Mouse (Mus musculus) forebrain, embryonic 15.5 days (tissue): ENCODE results near the gene Vrk2. TPM values are rescaled to one million over a fixed set of nuclear protein-coding genes. Genes with fewer than 3 reads are reported as not detected.

Experiments used
- ATAC-seq: fragments of 200-750 bp; cut with Nextera tagmentation; replicated peaks from 2 replicates; pipeline ENCODE4 v1.8.0; 2017; ENCODE audit warnings: mild to moderate bottlenecking, moderate TSS enrichment, moderate library complexity
- H3K27ac ChIP-seq: fragments of 300-500 bp; sonication (generic); replicated peaks from 2 replicates; pipeline ENCODE4 v1.5.1; 2015; ENCODE audit warnings: mild to moderate bottlenecking, inconsistent platforms
- H3K27me3 ChIP-seq: fragments of 300-500 bp; sonication (generic); 2 replicates; pipeline ENCODE4 v1.6.1; 2015; ENCODE audit warnings: inconsistent platforms
- H3K36me3 ChIP-seq: fragments of 300-500 bp; sonication (generic); 2 replicates; pipeline ENCODE4 v1.6.1; 2015; ENCODE audit warnings: mild to moderate bottlenecking, inconsistent platforms
- H3K4me1 ChIP-seq: fragments of 300-500 bp; sonication (generic); 2 replicates; pipeline ENCODE4 v1.6.1; 2015; ENCODE audit warnings: inconsistent platforms
- H3K4me2 ChIP-seq: fragments of 300-500 bp; sonication (generic); replicated peaks from 2 replicates; pipeline ENCODE4 v1.6.1; 2015; ENCODE audit warnings: mild to moderate bottlenecking, inconsistent platforms
- H3K4me3 ChIP-seq: fragments of 300-500 bp; sonication (generic); 2 replicates; pipeline ENCODE4 v1.5.1; 2015; ENCODE audit warnings: mild to moderate bottlenecking, inconsistent platforms
- H3K9ac ChIP-seq: fragments of 300-500 bp; sonication (generic); replicated peaks from 2 replicates; pipeline ENCODE4 v1.6.1; 2015; ENCODE audit warnings: mild to moderate bottlenecking, inconsistent platforms
- H3K9me3 ChIP-seq: fragments of 300-500 bp; sonication (generic); 2 replicates; pipeline ENCODE4 v1.6.1; 2016; ENCODE audit warnings: inconsistent platforms
- WGBS: fragments of 180-500 bp; shearing (Covaris S2); methylation state at CpG from one replicate; pipeline ENCODE4 v1.1.7; 2015; ENCODE audit warnings: mixed read lengths; 5-methylcytosine and 5-hydroxymethylcytosine counted together
- polyA plus RNA-seq: library from polyadenylated mRNA; unstranded; fragments of >200 nt; fragmentation: Nextera tagmentation; extraction: Ambion mirVana; gene quantifications from 2 replicates; pipeline ENCODE4 v1.2.1, GENCODE M21; 2015

Vrk2 gene
- polyA plus RNA-seq, 1 experiment from 2014 or later, result 8.0 TPM

GRCm38 (mm10) chr11:26597761-26598160 is 4.0 kb upstream of the Vrk2 start:
- Histone ChIP-seq H3K9me3 (no peaks in the 10 kb centered on the region), H3K4me3 (no peak overlapping the region), H3K36me3 (no peaks in the 10 kb centered on the region), H3K9ac (no peak overlapping the region), H3K27me3 (no peaks in the 10 kb centered on the region), H3K27ac (no peak overlapping the region), H3K4me2 (no peak overlapping the region), H3K4me1 (peaks cover 9% of the 10 kb centered on the region)
- WGBS, result 68% methylated on average over 6 of the region's 6 CpGs
- no peak for ATAC-seq

DNA sequence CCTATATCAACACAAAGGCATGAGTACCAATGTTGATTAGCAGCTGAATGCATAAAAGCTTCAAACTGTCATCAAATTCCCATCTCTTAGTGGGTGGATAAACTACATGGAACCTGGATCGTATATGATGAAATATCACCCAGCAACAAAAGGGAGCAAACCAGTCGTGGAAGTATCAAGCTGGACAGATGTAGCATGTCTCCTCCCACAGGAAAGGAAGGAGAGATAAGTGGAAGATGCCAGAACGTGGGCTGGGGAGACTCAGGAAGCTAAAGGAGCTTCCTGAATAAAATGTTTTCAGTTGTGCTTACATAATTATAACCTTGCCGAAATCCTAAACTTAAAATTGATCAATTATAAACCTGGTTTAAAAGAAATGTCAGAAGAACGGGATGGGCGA is 3.3 kb upstream of the Vrk2 start:
- Histone ChIP-seq H3K36me3 (no peaks in the 10 kb centered on the region), H3K9ac (no peak overlapping the region), H3K9me3 (no peaks in the 10 kb centered on the region), H3K27ac (no peak overlapping the region), H3K4me1 (peaks cover 15% of the 10 kb centered on the region), H3K27me3 (no peaks in the 10 kb centered on the region), H3K4me3 (no peak overlapping the region), H3K4me2 (no peak overlapping the region)
- 82% methylated on average over 6 of the region's 6 CpGs for WGBS
- no peak for ATAC-seq

GRCm38 (mm10) chr11:26596186-26596585 is 2.4 kb upstream of the Vrk2 start:
- no peak for ATAC-seq
- no peaks in the 10 kb centered on the region for H3K36me3 ChIP-seq
- H3K9me3 ChIP-seq, result no peaks in the 10 kb centered on the region
- H3K4me2 ChIP-seq, result no peak overlapping the region
- WGBS, result 81% methylated on average over 1 of the region's 1 CpGs
- peaks cover 15% of the 10 kb centered on the region for H3K4me1 ChIP-seq
- H3K9ac ChIP-seq, result no peak overlapping the region
- peak overlapping the region; percentile 9 for H3K27ac ChIP-seq
- no peak overlapping the region for H3K4me3 ChIP-seq
- no peaks in the 10 kb centered on the region for H3K27me3 ChIP-seq

DNA sequence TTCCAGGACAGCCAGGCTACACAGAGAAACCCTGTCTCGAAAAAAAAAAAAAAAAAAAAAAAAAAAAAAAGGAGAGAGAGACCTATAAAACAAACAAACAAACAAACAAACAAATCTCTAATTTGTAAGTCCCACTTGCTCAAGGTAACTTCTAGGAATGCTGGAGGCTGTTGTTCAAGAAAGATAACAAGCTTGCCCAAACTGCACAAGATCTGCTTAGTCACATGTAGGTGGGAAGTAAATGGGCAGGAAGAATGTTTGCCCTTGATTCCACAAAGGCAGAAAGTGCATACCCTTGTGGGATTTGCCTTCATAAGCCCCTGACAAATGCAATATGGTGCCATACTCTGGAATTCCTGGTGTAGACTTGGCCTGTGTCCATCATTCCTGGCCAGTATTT is 688 bp upstream of the Vrk2 start:
- Histone ChIP-seq H3K4me1 (peaks cover 15% of the 10 kb centered on the region), H3K4me3 (no peak overlapping the region), H3K27me3 (no peaks in the 10 kb centered on the region), H3K9ac (no peak overlapping the region), H3K36me3 (no peaks in the 10 kb centered on the region), H3K9me3 (no peaks in the 10 kb centered on the region), H3K27ac (no peak overlapping the region), H3K4me2 (no peak overlapping the region)
- WGBS, result 86% methylated on average over 1 of the region's 1 CpGs
- no peak for ATAC-seq

GRCm38 (mm10) chr11:26592395-26593053 is 1.3 kb downstream of the Vrk2 start:
- Histone ChIP-seq H3K4me2 (peak overlapping the region; percentile 68), H3K36me3 (no peaks in the 10 kb centered on the region), H3K9ac (peak overlapping the region; percentile 57; the same call in 1 of the 2 replicates), H3K4me3 (peak overlapping the region; percentile 54), H3K27ac (peak overlapping the region; percentile 27), H3K27me3 (no peaks in the 10 kb centered on the region), H3K9me3 (no peaks in the 10 kb centered on the region), H3K4me1 (peaks cover 15% of the 10 kb centered on the region)
- WGBS, result 24% methylated on average over 6 of the region's 6 CpGs
- ATAC-seq, result no peak

DNA sequence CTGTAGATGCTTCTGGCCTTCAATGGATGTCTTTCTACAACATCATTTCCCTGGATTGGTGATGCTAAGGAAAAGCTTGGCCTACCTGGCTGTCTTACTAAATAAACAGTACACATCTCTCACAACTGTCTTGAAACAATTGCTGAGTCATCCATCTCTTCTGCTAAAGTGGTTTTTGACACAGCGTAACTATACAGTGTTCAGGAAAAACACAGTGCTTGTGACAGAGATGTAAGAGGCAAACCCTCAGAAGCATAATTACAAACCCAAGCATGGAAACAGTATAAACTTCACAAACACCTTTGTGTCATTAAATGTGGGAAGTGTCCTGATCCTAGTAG is 6.6 kb downstream of the Vrk2 start:
- no peak overlapping the region for H3K4me3 ChIP-seq
- peak overlapping the region; percentile 84 for H3K27ac ChIP-seq
- no peaks in the 10 kb centered on the region for H3K27me3 ChIP-seq
- H3K4me1 ChIP-seq, result peaks cover 17% of the 10 kb centered on the region
- H3K4me2 ChIP-seq, result no peak overlapping the region
- H3K36me3 ChIP-seq, result no peaks in the 10 kb centered on the region
- 67% methylated on average over 1 of the region's 1 CpGs for WGBS
- ATAC-seq, result peak; percentile 26; the same call in 1 of the 2 replicates
- no peak overlapping the region for H3K9ac ChIP-seq
- H3K9me3 ChIP-seq, result no peaks in the 10 kb centered on the region

- no peak overlapping the region for H3K9ac ChIP-seq
- peaks cover 17% of the 10 kb centered on the region for H3K4me1 ChIP-seq
- H3K27me3 ChIP-seq, result no peaks in the 10 kb centered on the region
- no peaks in the 10 kb centered on the region for H3K36me3 ChIP-seq
- peak overlapping the region; percentile 84 for H3K27ac ChIP-seq
- no peak overlapping the region for H3K4me3 ChIP-seq
- peak; percentile 81 for ATAC-seq
- H3K9me3 ChIP-seq, result no peaks in the 10 kb centered on the region
- H3K4me2 ChIP-seq, result no peak overlapping the region
- 62% methylated on average over 6 of the region's 6 CpGs for WGBS
Measured at GRCm38 (mm10) chr11:26586367-26587183, 7.2 kb downstream of the Vrk2 start.

- WGBS, result 50% methylated on average over 17 of the region's 17 CpGs
Measured at GRCm38 (mm10) chr11:26585409-26586366, 8.1 kb downstream of the Vrk2 start.

GRCm38 (mm10) chr11:26551551-26551950 is 42.2 kb downstream of the Vrk2 start:
- WGBS, result 93% methylated on average over 3 of the region's 3 CpGs
- no peak for ATAC-seq

More at GRCm38 (mm10) chr11:26585409-26586366, 8.1 kb downstream of the Vrk2 start:
- peak overlapping the region; percentile 87 for H3K27ac ChIP-seq
- no peak overlapping the region for H3K4me2 ChIP-seq
- no peaks in the 10 kb centered on the region for H3K9me3 ChIP-seq
- H3K27me3 ChIP-seq, result no peaks in the 10 kb centered on the region
- H3K4me3 ChIP-seq, result no peak overlapping the region
- peaks cover 17% of the 10 kb centered on the region for H3K4me1 ChIP-seq
- H3K36me3 ChIP-seq, result no peaks in the 10 kb centered on the region
- peak; percentile 84 for ATAC-seq
- no peak overlapping the region for H3K9ac ChIP-seq

GRCm38 (mm10) chr11:26537816-26538215 is 56.0 kb downstream of the Vrk2 start:
- no peak overlapping the region for H3K9ac ChIP-seq
- 94% methylated on average over 5 of the region's 5 CpGs for WGBS
- no peaks in the 10 kb centered on the region for H3K36me3 ChIP-seq
- H3K27ac ChIP-seq, result no peak overlapping the region
- H3K4me2 ChIP-seq, result no peak overlapping the region
- ATAC-seq, result no peak
- H3K4me3 ChIP-seq, result no peak overlapping the region
- H3K4me1 ChIP-seq, result no peaks in the 10 kb centered on the region
- H3K9me3 ChIP-seq, result no peaks in the 10 kb centered on the region
- H3K27me3 ChIP-seq, result no peaks in the 10 kb centered on the region

More at GRCm38 (mm10) chr11:26551551-26551950, 42.2 kb downstream of the Vrk2 start:
- Histone ChIP-seq H3K9me3 (no peaks in the 10 kb centered on the region), H3K27me3 (no peaks in the 10 kb centered on the region), H3K9ac (no peak overlapping the region), H3K27ac (no peak overlapping the region), H3K36me3 (no peaks in the 10 kb centered on the region), H3K4me2 (no peak overlapping the region), H3K4me3 (no peak overlapping the region), H3K4me1 (no peaks in the 10 kb centered on the region)

- H3K36me3 ChIP-seq, result no peaks in the 10 kb centered on the region
- no peak overlapping the region for H3K4me3 ChIP-seq
- H3K9me3 ChIP-seq, result no peaks in the 10 kb centered on the region
- H3K4me1 ChIP-seq, result no peaks in the 10 kb centered on the region
- no peaks in the 10 kb centered on the region for H3K27me3 ChIP-seq
- H3K4me2 ChIP-seq, result no peak overlapping the region
- no peak overlapping the region for H3K27ac ChIP-seq
- no peak overlapping the region for H3K9ac ChIP-seq
- no peak for ATAC-seq
Measured at GRCm38 (mm10) chr11:26533828-26534119, 60.0 kb downstream of the Vrk2 start.
